Mouse (Mus musculus) intestine, embryonic 15.5 days (tissue): ENCODE results near the gene Hoxb5. TPM values are rescaled to one million over a fixed set of nuclear protein-coding genes. Genes with fewer than 3 reads are reported as not detected.

Source experiments
- ATAC-seq: fragments of 200-750 bp; cut with Nextera tagmentation; 2 replicates; pipeline ENCODE4 v1.8.0; 2017; ENCODE audit warnings: moderate TSS enrichment, moderate library complexity
- H3K27ac ChIP-seq: fragments of 300-500 bp; sonication (generic); 2 replicates; pipeline ENCODE4 v1.5.1; 2015; ENCODE audit warnings: mild to moderate bottlenecking, inconsistent platforms
- H3K27me3 ChIP-seq: fragments of 300-500 bp; sonication (generic); replicated peaks from 2 replicates; pipeline ENCODE4 v1.6.1; 2015; ENCODE audit warnings: inconsistent platforms
- H3K36me3 ChIP-seq: fragments of 300-500 bp; sonication (generic); 2 replicates; pipeline ENCODE4 v1.6.1; 2015; ENCODE audit warnings: inconsistent platforms
- H3K4me1 ChIP-seq: fragments of 300-500 bp; sonication (generic); replicated peaks from 2 replicates; pipeline ENCODE4 v1.6.1; 2015; ENCODE audit warnings: inconsistent platforms
- H3K4me2 ChIP-seq: fragments of 300-500 bp; sonication (generic); replicated peaks from 2 replicates; pipeline ENCODE4 v1.6.1; 2015; ENCODE audit warnings: mild to moderate bottlenecking, inconsistent platforms
- H3K4me3 ChIP-seq: fragments of 300-500 bp; sonication (generic); replicated peaks from 2 replicates; pipeline ENCODE4 v1.5.1; 2015; ENCODE audit warnings: inconsistent platforms
- H3K9ac ChIP-seq: fragments of 300-500 bp; sonication (generic); 2 replicates; pipeline ENCODE4 v1.6.1; 2015; ENCODE audit warnings: inconsistent platforms
- H3K9me3 ChIP-seq: fragments of 300-500 bp; sonication (generic); 2 replicates; pipeline ENCODE4 v1.6.1; 2016; ENCODE audit warnings: inconsistent platforms
- WGBS: fragments of 180-500 bp; shearing (Covaris S2); methylation state at CpG from one replicate; pipeline ENCODE4 v1.1.7; 2015; 5-methylcytosine and 5-hydroxymethylcytosine counted together
- microRNA counts: library from miRNA; unstranded; fragments of <30 nt; microRNA quantifications from one replicate; lab custom pipeline; 2016
- polyA plus RNA-seq: library from polyadenylated mRNA; unstranded; fragments of >200 nt; fragmentation: Nextera tagmentation; extraction: Ambion mirVana; gene quantifications from 2 replicates; pipeline ENCODE4 v1.2.1, GENCODE M21; 2015

The Hoxb5 gene
- polyA plus RNA-seq, 1 experiment from 2014 or later, result 31.3 TPM

- no peak for ATAC-seq
- H3K9ac ChIP-seq, result peak within 1 kb of the TSS; percentile 32
- 0 out of 2 replicates have a peak, but pooled peaks cover 3% of the 10 kb centered on the region for H3K36me3 ChIP-seq
- peaks cover 5% of the 10 kb centered on the region; the same call in 1 of the 2 replicates for H3K27me3 ChIP-seq
- peak within 1 kb of the TSS; percentile 66 for H3K4me3 ChIP-seq
- peaks cover 45% of the 10 kb centered on the region for H3K4me1 ChIP-seq
- WGBS, result 35% methylated on average over 2 of the region's 2 CpGs
- peak within 1 kb of the TSS; percentile 85 for H3K4me2 ChIP-seq
- H3K27ac ChIP-seq, result peak within 1 kb of the TSS; percentile 94
- no peaks in the 10 kb centered on the region for H3K9me3 ChIP-seq
Observed at GRCm38 (mm10) chr11:96350341-96350624, 47.1 kb downstream of the Hoxb5 start, which contains the start of gene Hoxb2. Gene Hoxb2, plus strand, starts transcription at chr11:96350525.

- no peaks in the 10 kb centered on the region for H3K9me3 ChIP-seq
- peaks cover 40% of the 10 kb centered on the region for H3K4me1 ChIP-seq
- ATAC-seq, result no peak
- no peak overlapping the region for H3K4me3 ChIP-seq
- 55% methylated on average over 2 of the region's 2 CpGs for WGBS
- peak overlapping the region; percentile 94 for H3K27ac ChIP-seq
- peaks cover 3% of the 10 kb centered on the region; the same call in 1 of the 2 replicates for H3K27me3 ChIP-seq
- H3K4me2 ChIP-seq, result peak overlapping the region; percentile 85
- 0 out of 2 replicates have a peak, but pooled peaks cover 3% of the 10 kb centered on the region for H3K36me3 ChIP-seq
- H3K9ac ChIP-seq, result no peak overlapping the region
Observed at GRCm38 (mm10) chr11:96350791-96351190, 47.7 kb downstream of the Hoxb5 start.

DNA sequence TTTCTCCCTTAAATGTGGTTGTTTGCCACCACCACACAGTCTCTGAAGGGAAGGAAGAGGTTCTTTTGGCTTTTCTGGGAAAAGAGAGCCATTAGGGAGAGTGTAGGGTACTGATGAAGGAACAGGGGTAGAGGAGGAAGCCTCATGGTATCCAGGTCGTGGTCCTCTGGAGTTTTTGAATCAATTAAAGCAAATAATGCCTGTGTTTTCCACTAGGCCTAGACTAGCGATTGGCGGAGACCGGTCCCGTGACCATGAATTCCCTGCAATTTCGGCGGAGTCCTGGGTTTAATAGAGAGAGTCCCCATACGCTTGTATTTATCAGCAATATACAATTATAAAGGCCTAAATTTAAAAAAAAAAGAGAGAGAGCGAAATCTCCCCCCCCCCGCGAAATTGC lies 48.2 kb downstream of the Hoxb5 start:
- Histone ChIP-seq H3K27me3 (no peaks in the 10 kb centered on the region; the same call in 1 of the 2 replicates), H3K4me3 (peak overlapping the region; percentile 66), H3K9me3 (no peaks in the 10 kb centered on the region), H3K4me2 (peak overlapping the region; percentile 85), H3K27ac (peak overlapping the region; percentile 94), H3K4me1 (peaks cover 35% of the 10 kb centered on the region), H3K9ac (peak overlapping the region; percentile 84; the same call in 1 of the 2 replicates), H3K36me3 (0 out of 2 replicates have a peak, but pooled peaks cover 3% of the 10 kb centered on the region)
- ATAC-seq, result peak; percentile 38; the same call in 1 of the 2 replicates
- 15% methylated on average over 11 of the region's 11 CpGs for WGBS

GRCm38 (mm10) chr11:96351831-96352230 lies 48.7 kb downstream of the Hoxb5 start:
- H3K4me3 ChIP-seq, result peak overlapping the region; percentile 66
- 6% methylated on average over 22 of the region's 22 CpGs for WGBS
- ATAC-seq, result peak; percentile 65
- peak overlapping the region; percentile 85 for H3K4me2 ChIP-seq
- no peaks in the 10 kb centered on the region; the same call in 1 of the 2 replicates for H3K27me3 ChIP-seq
- H3K36me3 ChIP-seq, result no peaks in the 10 kb centered on the region
- H3K9me3 ChIP-seq, result no peaks in the 10 kb centered on the region
- H3K9ac ChIP-seq, result peak overlapping the region; percentile 84
- H3K27ac ChIP-seq, result peak overlapping the region; percentile 94
- peaks cover 30% of the 10 kb centered on the region for H3K4me1 ChIP-seq

- Histone ChIP-seq H3K9me3 (no peaks in the 10 kb centered on the region), H3K36me3 (no peaks in the 10 kb centered on the region), H3K4me3 (peak overlapping the region; percentile 66), H3K4me2 (peak overlapping the region; percentile 85), H3K9ac (peak overlapping the region; percentile 84), H3K27ac (peak overlapping the region; percentile 94), H3K4me1 (peaks cover 28% of the 10 kb centered on the region), H3K27me3 (no peaks in the 10 kb centered on the region; the same call in 1 of the 2 replicates)
- ATAC-seq, result peak; percentile 33; the same call in 1 of the 2 replicates
- WGBS, result under 1% methylated on average over 75 of the region's 75 CpGs
Observed at GRCm38 (mm10) chr11:96352691-96353521, 49.8 kb downstream of the Hoxb5 start.

DNA sequence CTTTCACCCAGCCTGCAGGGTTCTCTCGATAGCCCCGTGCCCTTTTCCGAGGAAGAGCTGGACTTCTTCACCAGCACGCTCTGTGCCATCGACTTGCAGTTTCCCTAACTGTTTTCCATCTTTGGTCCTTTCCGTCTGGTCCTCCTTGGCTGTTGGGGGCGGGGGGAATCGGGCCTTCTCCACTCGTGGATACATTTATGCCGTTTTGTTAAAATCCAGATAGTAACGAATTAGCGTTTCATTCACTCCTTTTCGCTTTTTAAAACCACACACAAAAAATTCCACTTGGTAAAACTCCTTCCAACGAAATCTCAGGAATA lies 50.3 kb downstream of the Hoxb5 start:
- Histone ChIP-seq H3K36me3 (no peaks in the 10 kb centered on the region), H3K4me2 (peak overlapping the region; percentile 85), H3K4me3 (peak overlapping the region; percentile 66), H3K9ac (peak overlapping the region; percentile 84), H3K4me1 (peaks cover 25% of the 10 kb centered on the region), H3K9me3 (no peaks in the 10 kb centered on the region), H3K27me3 (no peaks in the 10 kb centered on the region; the same call in 1 of the 2 replicates), H3K27ac (peak overlapping the region; percentile 94)
- WGBS, result 6% methylated on average over 14 of the region's 14 CpGs
- no peak for ATAC-seq

DNA sequence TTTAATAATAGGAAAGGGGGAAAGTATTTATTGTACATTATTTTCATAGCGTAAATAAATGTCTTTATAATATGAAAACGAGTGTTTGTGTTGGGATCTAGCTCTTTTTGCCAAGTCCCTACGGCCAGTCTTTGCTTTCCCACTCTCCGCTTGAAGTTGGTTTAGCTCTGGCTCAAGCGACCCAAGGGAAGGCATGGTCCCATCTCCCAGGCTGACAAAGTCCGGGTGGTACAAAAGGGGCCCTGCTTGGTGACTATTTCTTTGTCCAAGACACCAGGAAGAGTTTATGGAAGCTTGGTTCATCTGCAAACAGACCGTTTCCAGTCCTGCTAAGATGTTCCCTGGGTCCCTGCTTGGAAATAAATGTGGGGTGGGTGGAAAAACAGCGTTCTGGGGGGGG lies 50.8 kb downstream of the Hoxb5 start:
- Histone ChIP-seq H3K4me3 (peak overlapping the region; percentile 42), H3K4me1 (peaks cover 21% of the 10 kb centered on the region), H3K27ac (peak overlapping the region; percentile 88), H3K4me2 (peak overlapping the region; percentile 85), H3K27me3 (no peaks in the 10 kb centered on the region; the same call in 1 of the 2 replicates), H3K9me3 (no peaks in the 10 kb centered on the region), H3K36me3 (no peaks in the 10 kb centered on the region), H3K9ac (peak overlapping the region; percentile 65)
- no peak for ATAC-seq
- WGBS, result 19% methylated on average over 8 of the region's 8 CpGs

GRCm38 (mm10) chr11:96354376-96354775 lies 51.2 kb downstream of the Hoxb5 start:
- Histone ChIP-seq H3K4me3 (peak overlapping the region; percentile 42), H3K4me1 (peaks cover 17% of the 10 kb centered on the region), H3K9ac (peak overlapping the region; percentile 65), H3K9me3 (no peaks in the 10 kb centered on the region), H3K36me3 (no peaks in the 10 kb centered on the region), H3K4me2 (peak overlapping the region; percentile 85), H3K27me3 (no peaks in the 10 kb centered on the region; the same call in 1 of the 2 replicates), H3K27ac (peak overlapping the region; percentile 88)
- 7% methylated on average over 25 of the region's 25 CpGs for WGBS
- ATAC-seq, result 0 out of 2 replicates have a peak, but pooled peaks have one; percentile 39

DNA sequence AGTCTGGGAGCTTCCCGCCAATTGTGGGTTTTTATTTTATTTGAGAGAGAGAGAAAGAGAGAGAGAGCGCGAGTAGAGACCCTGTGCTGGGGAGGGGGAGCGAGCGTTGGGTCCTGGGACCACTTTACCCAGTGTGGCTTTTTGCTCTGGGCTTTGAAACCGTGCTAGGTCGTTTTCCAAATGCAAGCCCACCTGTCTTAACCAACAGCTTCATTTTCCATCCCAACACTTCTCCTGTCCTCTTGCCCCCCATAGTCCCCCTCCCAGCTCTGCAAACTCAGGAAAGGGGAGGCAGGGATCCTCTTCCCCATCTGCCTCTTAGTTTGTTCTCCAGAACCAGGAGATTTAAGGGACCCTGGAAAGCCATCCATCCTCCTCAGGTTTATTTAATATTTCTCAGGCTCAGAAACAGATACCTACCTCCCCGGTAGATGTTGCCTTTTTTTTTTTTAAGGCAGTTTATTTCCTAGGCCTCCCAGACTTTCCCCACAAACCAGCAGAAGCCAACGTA lies 51.7 kb downstream of the Hoxb5 start:
- Histone ChIP-seq H3K27ac (peak overlapping the region; percentile 88), H3K9ac (peak overlapping the region; percentile 65), H3K4me3 (peak overlapping the region; percentile 42), H3K4me2 (peak overlapping the region; percentile 85), H3K27me3 (no peaks in the 10 kb centered on the region; the same call in 1 of the 2 replicates), H3K9me3 (no peaks in the 10 kb centered on the region), H3K36me3 (no peaks in the 10 kb centered on the region), H3K4me1 (peaks cover 13% of the 10 kb centered on the region)
- 13% methylated on average over 9 of the region's 9 CpGs for WGBS
- no peak for ATAC-seq

MicroRNAs encoded within 50 kb of the gene (microRNA counts, 519-probe panel; counts per million panel counts)
- 4,073 counts per million, percentile 95 among the panel's probes with 10 or more counts for microRNA mmu-miR-10a (lab: Ali Mortazavi, UCI)
- microRNA mmu-miR-196a (lab: Ali Mortazavi, UCI), result 2,921 counts per million, percentile 75 among the panel's probes with 10 or more counts

Other genes starting within 250 kb of the Hoxb5 start
- gene Ube2z, start 237.9 kb upstream of the Hoxb5 start, polyA plus RNA-seq, result 35.3 and 37.1 TPM in 2 replicates
- gene Atp5g1, start 227.7 kb upstream of the Hoxb5 start, polyA plus RNA-seq, result 930 and 1,145 TPM in 2 replicates
- not detected in 2 replicates for gene Calcoco2, start 191.4 kb upstream of the Hoxb5 start, polyA plus RNA-seq
- 0.37 and 0.40 TPM in 2 replicates for gene Ttll6, start 169.6 kb upstream of the Hoxb5 start, polyA plus RNA-seq
- 2.3 and 3.6 TPM in 2 replicates for gene Hoxb13, start 109.0 kb upstream of the Hoxb5 start, polyA plus RNA-seq
- 1.2 and 1.3 TPM in 2 replicates for gene Hoxb9, start 31.9 kb upstream of the Hoxb5 start, polyA plus RNA-seq
- 1.1 and 1.5 TPM in 2 replicates for gene Hoxb8, start 21.4 kb upstream of the Hoxb5 start, polyA plus RNA-seq
- gene Hoxb7, start 16.7 kb upstream of the Hoxb5 start, polyA plus RNA-seq, result 10.7 and 12.4 TPM in 2 replicates
- gene Hoxb6, start 10.9 kb upstream of the Hoxb5 start, polyA plus RNA-seq, result 14.4 and 16.1 TPM in 2 replicates
- 2.8 and 3.2 TPM in 2 replicates for gene Hoxb4, start 14.9 kb downstream of the Hoxb5 start, polyA plus RNA-seq
- gene Hoxb3, start 20.0 kb downstream of the Hoxb5 start, polyA plus RNA-seq, result 1.8 and 2.7 TPM in 2 replicates
- gene Hoxb2, start 47.2 kb downstream of the Hoxb5 start, polyA plus RNA-seq, result 17.7 and 19.8 TPM in 2 replicates
- gene Hoxb1, start 62.4 kb downstream of the Hoxb5 start, polyA plus RNA-seq, result 0.30 TPM in 1 of 2 replicates, not detected in the other
- gene Skap1, start 161.3 kb downstream of the Hoxb5 start, polyA plus RNA-seq, result 0.94 and 1.0 TPM in 2 replicates